Mouse (Mus musculus): Measurements from ENCODE around the gene Heatr1.

- TF ChIP-seq POLR2A (IDR thresholded peaks at IDR 0.05; ENCODE audit: low read depth, low read length) (no peak), CTCF (IDR thresholded peaks at IDR 0.05; ENCODE audit: borderline replicate concordance, insufficient read depth, low read length) (no peak)
Observed at GRCm38 (mm10) chr13:12357554-12357953, 37.3 kb upstream of the Heatr1 start.

All from embryonic fibroblast, embryonic 13.5 days (primary cell).